Mouse (Mus musculus) thymus, postnatal 0 days (tissue): Measurements from ENCODE around the gene Cd300lg. TPM values are rescaled to one million over a fixed set of nuclear protein-coding genes. Genes with fewer than 3 reads are reported as not detected.

Experiments
- DNase-seq: peaks from one replicate; pipeline ENCODE4 v3.0.0-alpha.2; 2015; ENCODE audit warnings: low spot score
- polyA plus RNA-seq: library from polyadenylated mRNA; unstranded; fragments of >200 nt; fragmentation: Nextera tagmentation; extraction: Ambion mirVana; gene quantifications from 2 replicates; pipeline ENCODE4 v1.2.1, GENCODE M21; 2015

The Cd300lg gene
- polyA plus RNA-seq, 1 experiment from 2014 or later = 8.0 TPM

DNA sequence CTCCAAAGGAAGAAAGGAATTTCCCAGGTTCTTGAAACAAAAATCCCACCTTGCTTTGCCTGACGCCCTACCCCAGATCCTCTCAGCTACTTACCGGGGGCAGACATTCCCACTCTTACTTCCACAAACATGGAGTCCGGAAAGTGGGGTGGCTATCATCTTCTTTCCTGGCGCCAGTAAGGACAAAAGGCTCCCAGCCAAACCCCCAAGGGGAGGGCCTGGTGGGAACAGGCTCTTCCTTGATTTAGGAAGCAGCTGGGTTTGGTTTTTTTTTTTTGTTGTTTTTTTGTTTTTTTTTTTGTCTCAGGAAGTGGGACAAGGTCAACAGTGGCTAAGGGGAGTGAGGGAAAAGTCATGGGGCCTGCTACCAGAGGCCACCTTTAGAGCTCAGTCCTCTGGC, 10.2 kb downstream of the Cd300lg start:
- no peak for DNase-seq

DNA sequence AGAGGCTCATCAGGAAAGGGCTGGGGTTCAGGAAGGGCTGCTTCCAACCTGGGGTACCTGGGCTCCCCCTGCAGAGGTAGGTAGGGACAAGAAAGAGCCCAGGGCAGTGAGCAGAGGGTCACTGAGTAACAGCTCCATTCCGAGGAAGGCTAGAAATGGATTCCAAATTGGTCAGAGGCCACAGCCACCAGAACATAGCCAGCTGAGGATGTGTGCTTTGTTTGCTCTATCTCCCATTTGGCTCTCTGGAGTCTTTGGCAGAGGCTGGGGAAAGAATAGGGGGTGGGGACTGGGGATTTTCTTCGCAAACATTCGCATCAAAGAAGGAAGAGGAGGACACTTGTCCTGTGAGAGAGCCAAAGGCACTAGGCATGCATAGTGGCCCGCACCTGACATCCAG, 10.6 kb downstream of the Cd300lg start:
- no peak for DNase-seq

DNA sequence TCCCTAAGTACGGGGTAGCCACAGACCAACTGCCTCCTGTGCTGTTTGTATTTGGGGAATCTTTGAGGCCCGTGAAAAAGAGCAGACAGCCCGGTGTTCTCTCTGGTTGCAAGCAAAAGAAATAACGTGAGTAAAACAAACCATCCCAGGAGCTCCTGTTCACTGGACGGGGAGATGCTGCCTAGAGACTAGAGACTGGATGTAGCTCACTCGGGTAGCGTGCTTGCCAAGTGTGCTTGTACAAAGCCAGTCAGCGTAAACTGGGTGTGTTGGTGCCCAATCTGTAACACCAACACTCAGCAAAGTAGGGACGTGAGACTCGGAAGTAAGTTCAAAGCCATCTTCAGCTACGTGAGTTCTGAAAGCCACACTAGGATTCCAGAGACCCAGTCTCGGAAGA, 11.4 kb downstream of the Cd300lg start:
- DNase-seq = no peak

DNA sequence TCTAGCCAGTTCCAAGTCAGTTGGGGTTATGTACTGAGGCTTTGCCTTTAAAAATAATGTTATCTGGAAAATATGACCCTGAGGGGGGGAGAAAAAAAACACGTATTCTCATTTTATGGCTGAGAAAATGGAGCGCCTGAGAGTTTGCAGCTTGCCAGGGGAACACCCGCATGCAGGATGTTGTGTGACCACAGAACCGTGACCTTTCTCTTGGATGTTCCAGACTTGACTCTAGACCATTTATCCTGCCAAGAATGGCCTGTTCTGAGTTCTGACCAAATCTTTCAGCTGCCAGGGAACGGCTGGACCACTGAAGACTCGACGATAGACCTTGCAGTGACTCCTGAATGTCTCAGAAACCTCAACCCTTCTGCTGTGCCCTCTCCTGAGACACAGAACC, 11.9 kb downstream of the Cd300lg start:
- no peak for DNase-seq

DNA sequence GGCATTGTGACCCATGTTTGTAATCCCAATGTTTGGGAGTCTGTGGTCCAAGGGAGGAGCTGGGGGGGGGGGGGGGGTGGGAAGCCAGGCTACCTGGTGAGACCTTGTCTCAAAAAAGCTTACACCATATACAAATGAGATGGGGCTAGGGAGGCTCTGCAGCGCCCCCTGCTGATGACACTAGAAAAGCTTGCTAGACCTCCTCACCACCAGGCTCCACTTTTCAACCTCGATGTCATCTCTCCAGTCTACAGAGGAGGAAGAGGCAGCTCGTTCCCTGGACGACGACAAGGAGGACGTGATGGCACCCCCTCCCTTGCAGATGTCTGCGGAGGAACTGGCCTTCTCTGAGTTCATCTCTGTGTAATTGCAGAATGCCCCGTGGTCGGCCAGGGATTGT, 12.5 kb downstream of the Cd300lg start:
- DNase-seq = peak; percentile 28

DNA sequence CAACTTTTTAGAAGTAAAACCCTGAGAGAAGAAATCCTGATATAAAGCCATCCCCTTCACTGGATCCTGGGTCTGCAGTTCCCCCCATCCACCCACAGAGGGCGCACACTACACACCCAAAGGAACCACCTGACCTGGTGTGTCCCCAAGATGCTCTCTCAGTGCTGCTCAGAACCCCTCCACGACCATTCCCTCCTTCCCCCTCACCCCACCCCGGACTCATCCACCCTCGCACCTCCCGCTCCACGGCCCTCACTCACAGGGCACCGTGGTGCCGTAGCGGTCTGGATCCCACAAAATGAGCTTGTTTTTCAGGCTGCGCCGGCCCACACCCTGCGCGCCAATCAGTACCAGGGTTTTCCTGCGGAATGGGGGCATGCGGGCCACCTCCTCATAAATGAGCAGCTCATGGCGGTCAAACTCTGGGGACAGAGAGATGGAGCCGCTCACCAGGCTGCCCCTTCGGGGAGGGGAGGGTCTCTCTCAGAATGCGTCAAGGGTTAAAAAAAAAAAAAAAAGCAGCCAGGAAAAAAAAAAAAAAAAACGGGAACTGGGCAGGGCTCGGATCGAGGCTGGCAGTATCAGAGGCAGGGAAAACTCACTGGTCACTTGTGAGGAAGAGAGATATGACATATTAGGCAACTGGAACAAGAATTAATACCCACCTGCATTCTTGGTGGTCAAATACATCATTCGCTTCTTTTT, 20.1 kb downstream of the Cd300lg start:
- peak; percentile 67 for DNase-seq

DNA sequence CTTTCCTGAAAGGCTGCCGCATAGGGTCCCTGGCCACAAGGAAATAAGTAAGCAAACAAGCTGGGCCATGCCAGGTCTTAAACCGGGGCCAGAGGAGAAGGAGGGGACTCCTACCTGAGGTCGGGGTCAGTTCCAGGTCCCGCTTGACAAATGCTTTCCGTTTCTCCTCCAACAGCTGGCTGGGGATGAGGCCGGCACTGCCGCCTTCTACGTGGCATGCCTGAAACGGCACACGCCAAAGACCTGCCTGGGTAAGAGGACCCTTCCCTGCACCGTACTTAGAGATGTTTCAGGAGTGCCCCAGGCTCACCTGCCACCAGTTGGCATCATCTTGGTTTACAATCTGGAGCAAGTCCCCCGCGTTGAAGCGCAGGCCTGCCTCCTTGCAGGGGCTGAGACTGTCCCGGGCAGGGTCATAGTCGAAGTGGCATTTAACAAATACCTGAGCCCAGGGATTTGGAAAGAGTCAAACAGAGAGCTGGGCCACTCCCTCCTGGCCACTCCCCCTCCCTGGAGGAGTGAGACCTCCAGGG, 20.7 kb downstream of the Cd300lg start:
- no peak for DNase-seq

DNA sequence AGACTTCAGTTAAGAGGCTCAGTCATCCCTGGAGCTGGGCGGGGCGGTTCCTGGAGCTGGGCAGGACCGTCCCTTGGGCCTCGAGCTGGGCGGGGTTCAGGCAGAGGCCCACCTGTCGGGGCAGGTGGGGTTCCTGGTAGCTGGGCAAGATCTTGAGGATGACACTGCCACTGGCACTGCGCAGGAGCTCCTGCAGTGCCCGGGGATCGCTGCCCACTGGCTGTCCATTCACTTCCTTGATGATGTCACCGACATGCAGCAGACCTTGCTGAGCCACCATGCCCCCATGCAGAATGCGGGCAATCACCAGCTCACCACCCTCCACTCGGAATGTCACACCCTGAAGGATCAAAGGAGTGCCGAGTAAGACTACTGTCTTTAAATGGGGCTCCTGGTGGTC, 21.8 kb downstream of the Cd300lg start:
- DNase-seq = no peak

DNA sequence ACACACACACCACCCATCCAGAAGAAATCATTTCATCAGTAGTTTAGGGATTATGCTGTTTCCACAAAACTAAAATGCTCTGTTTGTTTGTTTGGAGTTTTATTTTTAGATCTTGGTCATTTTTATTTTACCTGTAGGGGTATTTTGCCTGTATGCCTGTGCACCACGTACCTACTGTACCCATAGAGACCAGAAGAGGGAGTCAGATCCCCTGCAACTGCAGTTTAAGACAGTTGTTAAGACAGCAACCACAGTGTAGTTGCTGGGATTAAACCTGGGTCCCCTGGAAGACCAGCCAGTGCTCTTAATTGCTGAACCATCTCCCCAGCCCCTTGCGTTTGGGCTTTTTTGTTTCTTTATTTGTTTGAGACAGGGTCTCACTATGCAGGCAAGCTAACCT, 27.7 kb downstream of the Cd300lg start:
- DNase-seq = no peak

DNA sequence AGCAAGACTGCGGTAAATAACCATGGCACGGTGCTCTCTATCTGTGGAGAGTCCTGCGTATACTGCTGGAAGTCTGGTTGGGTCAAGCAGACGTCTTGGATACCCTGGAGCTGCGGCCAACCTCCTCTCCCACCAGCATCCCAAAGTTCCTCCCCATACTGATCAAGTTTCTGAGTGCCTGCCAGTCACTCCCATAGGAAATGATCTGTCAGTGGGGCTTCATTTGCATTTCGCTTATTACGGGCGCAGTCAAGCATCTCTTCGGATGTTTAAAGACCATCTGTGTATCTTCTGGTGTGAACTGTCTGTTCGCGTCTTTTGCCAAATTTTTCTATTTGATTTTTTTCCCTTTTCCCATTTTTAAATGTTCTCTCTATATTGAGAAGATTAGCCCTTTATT, 28.3 kb downstream of the Cd300lg start:
- DNase-seq = no peak

DNA sequence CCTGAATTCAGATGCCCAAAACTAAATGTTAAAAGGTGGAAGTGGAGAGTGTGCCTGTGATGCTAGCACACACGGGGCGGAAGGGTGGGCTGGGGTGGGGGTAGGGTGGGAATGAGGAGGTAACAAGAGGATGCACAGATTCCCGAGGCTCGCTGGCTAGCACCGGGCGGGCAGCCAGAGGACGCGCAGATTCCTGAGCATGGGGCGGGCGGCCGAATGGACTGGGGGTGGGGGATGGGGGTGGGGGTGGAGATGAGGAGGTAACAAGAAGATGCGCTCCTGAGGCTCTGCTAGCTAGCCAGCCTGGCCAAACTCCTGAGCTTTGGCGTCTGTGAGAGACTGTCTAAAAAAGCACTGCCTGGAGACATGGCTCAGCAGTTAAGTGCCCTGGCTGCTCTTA, 29.1 kb downstream of the Cd300lg start:
- no peak for DNase-seq

DNA sequence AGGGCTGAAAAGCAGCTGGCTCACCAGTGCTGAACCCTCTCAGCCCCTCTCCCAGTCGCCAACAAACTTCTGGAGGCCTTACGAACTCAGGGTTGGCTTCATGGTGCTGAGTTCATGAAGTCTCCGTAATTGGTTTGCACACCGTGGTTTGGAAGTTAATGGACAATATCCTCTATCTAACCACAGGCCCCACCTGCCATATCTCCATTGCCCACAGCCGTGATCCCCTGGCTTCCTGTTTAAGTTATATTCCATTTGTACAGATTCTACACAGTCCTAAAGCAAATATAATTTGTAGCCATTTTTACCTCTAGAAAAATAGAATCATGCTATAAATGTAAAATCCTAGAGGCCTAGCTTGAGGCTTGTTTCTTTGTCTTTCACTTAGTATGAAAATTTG, 31.4 kb downstream of the Cd300lg start:
- no peak for DNase-seq

DNA sequence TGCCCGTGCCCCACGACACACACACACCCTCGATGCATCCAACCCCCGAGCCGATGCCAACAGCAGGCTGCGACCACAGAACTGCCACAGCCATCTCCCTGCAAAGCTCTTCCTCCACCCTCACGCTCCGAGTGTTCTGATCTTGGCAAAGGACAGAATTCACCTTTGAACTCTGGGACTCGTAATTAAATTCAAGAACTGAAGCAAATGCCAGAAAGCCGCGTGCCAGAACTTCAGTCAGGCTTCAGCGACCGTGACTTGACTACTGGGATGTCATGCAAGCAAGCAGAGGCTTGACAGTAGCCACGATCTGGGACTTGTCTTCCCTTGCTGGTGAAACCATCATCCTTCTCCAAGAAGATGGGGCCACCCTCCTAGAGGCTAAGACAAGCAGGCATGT, 32.4 kb downstream of the Cd300lg start:
- no peak for DNase-seq

DNA sequence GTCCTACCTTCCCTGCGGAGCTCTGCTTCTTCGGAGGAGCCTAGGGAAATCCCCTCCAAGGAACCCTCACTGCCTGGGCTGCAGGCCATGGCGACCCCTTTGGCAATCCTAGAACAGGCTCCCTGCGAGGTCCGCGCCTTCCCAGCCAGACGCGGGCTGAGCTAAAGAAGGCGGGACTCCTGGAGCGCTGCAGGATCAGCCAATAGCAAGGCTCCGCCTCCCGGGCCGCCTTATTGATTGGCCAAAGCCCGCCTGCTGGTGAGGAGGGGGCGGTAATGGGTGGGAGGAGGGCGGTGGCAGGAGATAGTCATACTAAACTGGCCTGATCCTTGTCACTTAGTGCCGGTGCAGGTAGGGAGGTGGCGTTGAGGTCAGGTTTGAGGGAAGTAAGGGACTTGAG, 41.0 kb downstream of the Cd300lg start:
- DNase-seq = peak; percentile 18

DNA sequence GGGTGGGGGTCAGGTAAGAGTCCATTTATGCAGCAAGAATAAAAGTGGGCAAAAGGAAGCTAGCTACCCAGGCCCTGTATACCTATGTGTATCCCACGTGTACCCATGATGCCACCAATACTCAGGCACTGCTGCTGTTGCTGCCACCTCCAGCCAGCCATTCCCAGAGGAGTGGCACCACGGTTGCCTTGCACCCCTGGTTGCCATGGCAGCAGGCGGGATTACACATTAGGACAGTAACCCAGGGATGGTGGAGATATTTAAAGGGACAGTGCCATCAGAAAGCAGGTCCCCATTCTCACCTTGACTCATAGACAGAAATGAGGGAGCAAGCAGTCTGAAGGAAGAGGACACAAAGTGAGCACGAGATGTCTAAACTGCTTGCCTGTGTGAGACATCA, 41.9 kb downstream of the Cd300lg start:
- no peak for DNase-seq

DNA sequence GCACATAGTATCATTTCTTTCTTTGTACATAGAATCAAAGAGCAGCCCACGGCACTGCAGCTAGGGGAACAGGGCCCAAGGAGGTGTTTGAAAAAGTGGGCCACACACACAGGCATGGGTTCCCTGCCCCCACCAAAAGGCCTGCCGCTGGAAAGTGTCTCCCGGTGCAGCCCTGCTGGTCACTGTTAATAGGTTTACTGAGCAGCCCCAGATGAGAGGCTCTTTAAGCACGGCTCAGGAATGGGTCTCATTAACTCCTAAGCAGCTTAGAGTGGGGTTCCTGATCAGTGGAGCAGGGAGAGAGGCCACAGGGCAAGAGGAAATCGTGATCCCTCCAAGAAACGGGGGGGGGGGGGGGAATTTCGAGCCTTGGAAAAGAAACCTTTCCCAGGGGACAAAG, 42.9 kb downstream of the Cd300lg start:
- DNase-seq = no peak

DNA sequence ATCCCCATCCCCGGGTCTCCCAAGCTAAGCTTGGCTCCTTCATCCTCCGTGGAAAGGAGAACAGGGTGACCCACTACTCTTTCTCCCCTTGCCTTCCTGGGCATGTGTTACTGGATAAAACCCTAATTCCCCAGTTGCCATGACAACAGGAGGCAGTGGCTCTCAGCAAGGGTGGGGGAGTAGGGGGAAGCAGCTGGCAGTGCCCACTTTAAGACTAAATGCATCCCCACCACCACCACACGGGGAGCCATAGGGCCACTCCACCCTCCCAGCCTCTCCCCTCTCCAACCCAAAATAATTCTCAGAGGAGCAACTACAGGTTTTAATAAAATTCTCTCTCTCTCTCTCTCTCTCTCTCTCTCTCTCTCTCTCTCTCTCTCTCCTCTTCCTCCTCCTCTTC, 45.0 kb downstream of the Cd300lg start:
- no peak for DNase-seq

DNA sequence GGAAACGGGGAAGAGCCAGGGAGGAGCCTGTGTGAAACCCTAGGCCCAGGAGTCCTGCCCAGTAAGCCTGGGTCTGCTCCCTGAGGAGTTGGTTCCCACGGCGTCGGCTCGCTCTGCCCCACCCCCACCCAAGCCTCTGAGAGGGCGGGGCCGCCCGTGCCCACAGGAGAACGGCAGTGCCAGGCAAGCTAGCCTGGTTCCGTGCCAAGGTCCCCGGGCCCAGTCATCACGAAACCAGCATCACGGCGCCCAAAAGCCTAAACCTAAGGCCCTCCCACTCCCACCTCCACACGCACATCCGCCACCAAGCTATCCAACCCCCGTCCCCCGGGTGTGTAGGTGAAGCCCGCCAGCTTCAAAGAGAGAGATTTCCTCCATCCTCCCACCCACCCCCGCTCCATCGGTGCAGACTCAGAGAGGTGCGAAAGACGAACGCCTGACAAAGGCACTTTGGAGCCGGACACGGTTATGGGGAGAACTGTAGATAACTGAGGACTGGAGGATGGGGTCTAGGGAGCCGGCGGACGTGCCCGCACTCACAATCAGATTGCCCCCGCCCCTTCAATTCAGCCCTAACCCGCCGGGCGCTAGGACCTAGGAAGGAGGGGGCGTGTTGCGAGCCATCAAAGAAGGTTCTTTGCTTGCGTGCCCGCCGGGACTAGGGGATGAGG, 45.9 kb downstream of the Cd300lg start:
- peak; percentile 73 for DNase-seq

DNA sequence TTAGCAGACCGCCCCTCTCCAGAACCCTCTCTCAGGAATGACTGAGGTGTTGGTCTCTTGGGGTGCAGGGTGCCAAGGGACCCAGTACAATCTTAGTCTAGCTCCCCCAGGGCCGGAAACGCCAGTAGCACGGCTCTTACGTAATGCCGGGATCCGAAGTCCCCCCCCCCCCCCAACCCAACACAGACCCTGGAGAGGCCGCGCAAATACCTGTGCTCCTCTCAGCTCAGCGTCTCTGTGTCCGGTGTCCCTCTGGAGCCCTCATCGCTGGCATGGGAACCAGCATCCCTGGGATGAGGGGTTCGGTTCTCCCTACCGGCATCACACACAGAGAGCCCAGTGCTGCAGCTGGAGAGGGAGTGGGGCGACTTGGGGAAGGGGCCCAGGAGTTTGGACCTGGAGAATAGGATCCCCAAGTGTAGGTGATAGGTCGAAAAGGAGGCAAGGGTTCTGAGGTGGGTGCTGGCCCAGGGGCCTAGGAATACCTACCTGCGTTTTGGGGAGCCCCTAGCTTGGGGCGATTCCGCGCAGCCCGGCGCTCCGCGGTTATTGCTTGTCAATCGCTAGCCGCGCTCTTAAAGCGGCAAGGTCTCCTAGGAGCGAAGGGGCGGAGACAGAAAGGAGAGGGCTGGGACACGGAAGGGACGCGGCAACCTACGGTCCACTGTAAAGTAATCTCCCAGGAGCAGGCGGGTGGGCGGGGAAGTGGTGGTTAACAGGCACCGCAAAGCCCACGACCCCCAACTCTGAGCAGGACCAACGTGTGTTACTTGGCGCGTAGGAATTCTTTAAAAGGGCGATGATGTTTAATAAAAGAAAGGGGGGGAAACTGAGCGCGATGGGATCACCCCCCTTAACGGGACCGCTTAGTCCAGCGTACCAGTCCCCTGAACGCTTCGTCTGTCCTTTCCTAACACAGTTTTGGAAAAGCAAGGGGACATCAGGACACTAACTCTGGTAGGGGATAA, 46.9 kb downstream of the Cd300lg start, which contains the start of gene Mpp2:
Mpp2 (minus strand) TSS at position 585 of the 968 bp plus-strand sequence.
- DNase-seq = peak; percentile 26

DNA sequence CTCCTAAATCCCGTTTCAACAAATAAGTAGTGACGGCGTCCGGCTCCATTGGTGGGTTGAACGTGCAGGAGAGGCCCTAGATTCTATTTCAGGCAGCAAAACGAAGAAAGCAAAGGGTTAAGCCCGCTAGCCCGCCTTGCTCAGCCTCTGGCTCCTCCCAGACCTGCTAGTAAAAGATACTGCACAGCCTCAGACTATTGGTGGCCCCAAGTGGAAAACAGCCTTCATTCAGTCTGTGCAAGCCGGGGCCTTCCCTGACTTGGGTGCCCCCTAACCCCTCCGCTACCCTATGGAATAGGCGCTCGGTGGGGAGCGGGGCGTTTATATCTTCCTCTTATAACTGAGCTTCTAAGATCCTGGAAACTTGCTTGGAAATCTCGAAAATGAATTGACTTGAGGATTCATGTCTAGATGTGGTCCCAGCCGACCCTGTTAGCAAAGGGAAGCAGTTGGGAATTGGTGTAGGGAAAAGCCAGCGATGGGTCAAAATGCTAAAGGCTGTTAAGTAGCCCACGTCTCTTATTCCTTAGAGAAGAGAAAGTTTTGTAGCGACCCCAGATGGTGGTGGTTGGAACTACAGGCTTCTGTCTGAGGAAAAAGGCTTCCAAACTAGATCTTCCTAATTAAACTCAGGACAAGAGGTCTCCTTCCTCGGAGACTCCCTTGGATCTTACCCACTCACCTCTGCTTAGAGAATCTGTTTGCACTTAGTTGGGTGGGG, 47.9 kb downstream of the Cd300lg start:
- DNase-seq = peak; percentile 51

DNA sequence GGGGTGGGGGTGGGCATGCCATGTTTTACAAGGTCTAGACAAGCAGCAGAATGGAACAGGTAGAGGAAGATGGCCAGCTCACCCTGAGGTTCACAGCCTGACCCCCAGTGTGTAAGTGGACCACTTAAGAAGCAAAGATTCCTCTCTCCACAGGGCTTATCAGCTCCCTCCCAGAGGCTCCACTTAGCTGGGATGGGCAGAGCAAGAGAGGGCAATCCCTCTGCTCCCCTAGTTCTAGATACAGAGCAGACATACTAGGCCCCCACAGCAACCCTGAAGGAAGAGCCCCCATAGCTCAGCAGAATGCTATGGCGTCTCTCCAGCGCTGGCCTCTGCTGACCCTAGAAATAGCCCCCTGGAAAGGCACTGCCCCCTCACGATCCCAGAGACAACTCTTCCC, 54.4 kb downstream of the Cd300lg start:
- no peak for DNase-seq
